Mouse (Mus musculus) olfactory bulb, adult 2 months (tissue): ENCODE data around the gene Adipoq.

Experiments used
- CTCF ChIP-seq: fragments of 200-500 bp; IDR thresholded peaks from 2 replicates; pipeline ENCODE4 v1.5.1; 2012; ENCODE audit warnings: low read depth, mild to moderate bottlenecking, low read length, moderate library complexity; ENCODE audit not compliant: insufficient read depth
- POLR2A ChIP-seq: fragments of 200-500 bp; IDR thresholded peaks from 2 replicates; pipeline ENCODE4 v1.6.1; 2012; ENCODE audit warnings: mild to moderate bottlenecking, low read depth, low read length, moderate library complexity; ENCODE audit not compliant: insufficient read depth

DNA sequence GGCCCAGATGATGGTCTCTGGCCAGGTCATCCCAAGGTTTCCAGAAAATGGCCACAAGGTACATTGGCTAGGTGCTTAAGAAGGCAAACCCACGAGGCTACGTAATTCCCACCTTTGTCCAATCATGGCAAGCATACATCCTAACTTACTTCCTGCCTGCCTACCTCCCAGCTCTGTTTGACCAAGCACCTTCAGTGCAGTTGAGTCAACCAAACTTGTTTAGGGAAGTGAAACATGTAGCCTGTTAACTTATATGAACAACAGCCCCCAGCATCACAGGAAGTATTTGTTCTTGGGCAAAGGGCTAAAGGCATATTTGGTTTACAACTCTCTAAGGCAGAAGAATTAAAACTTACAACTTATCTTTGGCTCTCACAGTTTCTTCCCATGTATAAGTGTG lies 39.5 kb downstream of the Adipoq start:
- TF ChIP-seq POLR2A (no peak), CTCF (no peak)
